In the genomic region with DNA sequence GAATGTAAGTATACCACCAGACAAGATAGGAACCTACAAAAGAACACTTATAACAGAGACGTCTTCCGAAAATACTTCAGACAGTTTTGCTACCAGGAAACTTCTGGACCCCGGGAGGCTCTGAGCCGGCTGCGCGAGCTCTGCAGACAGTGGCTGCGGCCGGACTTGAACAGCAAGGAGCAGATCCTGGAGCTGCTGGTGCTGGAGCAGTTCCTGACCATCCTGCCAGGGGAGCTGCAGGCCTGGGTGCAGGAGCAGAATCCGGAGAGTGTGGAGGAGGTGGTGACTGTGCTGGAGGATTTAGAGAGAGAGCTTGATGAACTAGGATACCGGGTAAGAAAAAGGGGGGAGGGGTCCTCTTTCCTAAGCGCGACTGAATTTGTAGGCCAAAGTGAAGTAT, we compare ENCODE assay signal across 1 mouse cellular context.
TF ChIP-seq lines count a peak whose summit lies in the region.

No protein-coding gene starts in this region.

TF ChIP-seq in CH12.LX, 34 proteins besides CTCF, POLR2A, EP300 and RAD21:
- no peak for TF ChIP-seq ZC3H11A (IDR thresholded peaks at IDR 0.05; ENCODE audit: low read depth, low read length)
- TF ChIP-seq JUND (conservative IDR thresholded peaks at IDR 0.05; ENCODE audit: low read depth, low read length), result no peak
- TF ChIP-seq TBP (conservative IDR thresholded peaks at IDR 0.05; ENCODE audit: low read depth, low read length), result no peak
- TF ChIP-seq JUN (IDR thresholded peaks at IDR 0.05; ENCODE audit: insufficient read depth, low read depth, low read length), result no peak
- no peak for TF ChIP-seq MAFK (IDR thresholded peaks at IDR 0.05; ENCODE audit: insufficient replicate concordance, low read length)
- TF ChIP-seq POLR2AphosphoS2 (IDR thresholded peaks at IDR 0.05; ENCODE audit: low read depth, low read length), result no peak
- no peak for TF ChIP-seq RCOR1 (conservative IDR thresholded peaks at IDR 0.05; ENCODE audit: low read depth, low read length)
- no peak for TF ChIP-seq MEF2A (IDR thresholded peaks at IDR 0.05; ENCODE audit: borderline replicate concordance, low read depth, low read length)
- TF ChIP-seq UBTF (IDR thresholded peaks at IDR 0.05; ENCODE audit: low read depth, low read length), result no peak
